Mouse (Mus musculus): ENCODE data around the gene Glipr1l3. TPM values are rescaled to one million over a fixed set of nuclear protein-coding genes. Genes with fewer than 3 reads are reported as not detected.
"Not testable (repeated sequence)": the region's sequence is repeated elsewhere in the genome, so short reads cannot be mapped to it uniquely, and the experiment has no call there.

Glipr1l3 gene
- 0.10 and 0.24 TPM in 2 replicates for polyA plus RNA-seq (2012; rRNA removed)

DNA sequence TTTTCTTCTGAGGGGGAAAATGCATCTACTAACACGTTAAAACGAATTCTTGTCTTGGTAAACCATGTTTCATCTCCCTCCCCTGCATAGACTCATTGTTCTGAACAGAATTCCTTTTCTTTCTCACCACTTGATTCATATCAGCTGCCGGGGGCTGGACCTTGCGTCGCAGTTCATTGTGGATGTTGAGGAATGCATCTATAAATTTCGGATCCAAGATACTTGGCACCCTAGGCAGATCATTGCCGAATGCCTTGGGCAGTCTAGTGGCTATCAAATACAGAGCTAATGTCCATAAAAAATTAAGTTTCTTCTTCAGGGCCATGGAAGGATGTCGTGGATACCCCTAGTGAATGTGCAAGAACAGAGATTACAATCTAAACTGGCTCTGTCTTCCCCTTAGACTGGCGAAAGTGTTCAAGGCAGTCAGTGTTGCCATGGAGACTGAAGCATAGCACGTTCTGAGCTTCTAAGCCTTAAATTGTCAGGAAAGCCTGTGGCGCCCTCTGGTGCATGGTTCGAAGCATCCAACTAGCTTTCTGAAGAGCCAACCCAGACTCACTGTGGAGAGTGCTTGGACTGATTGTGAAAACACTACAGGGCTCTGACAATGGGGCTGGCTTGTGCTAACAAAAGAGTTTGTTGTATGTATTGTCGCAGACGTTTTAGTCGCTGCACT lies at the start of gene Glipr1l3:
Gene Glipr1l3 (minus strand): TSS at position 446 of the 679 bp plus-strand sequence.
- TF ChIP-seq CTCF (IDR thresholded peaks at IDR 0.05; ENCODE audit: borderline replicate concordance, extremely low read depth, insufficient read depth, insufficient read length) = peak; percentile 86
- peak; percentile 98 for DNase-seq (ENCODE audit: low read depth)

DNA sequence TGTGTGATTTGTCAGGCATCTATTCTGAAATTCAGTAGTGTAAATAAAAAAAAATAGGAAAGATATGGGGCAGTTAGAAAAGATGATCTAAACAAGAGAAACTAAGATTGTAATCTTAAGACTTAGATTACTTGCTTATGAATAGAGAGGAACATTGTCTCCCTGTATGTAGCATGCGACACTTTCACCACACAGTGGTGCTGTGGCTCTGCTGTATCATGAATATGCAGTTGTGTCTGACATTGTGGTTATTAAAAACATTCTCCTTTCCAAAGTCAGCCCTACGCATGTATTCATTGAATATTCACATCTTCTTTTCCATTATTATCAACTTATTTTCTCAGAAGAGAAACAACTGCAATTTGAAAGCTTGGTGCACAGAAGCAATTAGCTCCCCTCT lies 43.3 kb upstream of the Glipr1l3 start:
- DNase-seq (ENCODE audit: low read depth) = peak; percentile 90
- no peak for TF ChIP-seq POLR2A (IDR thresholded peaks at IDR 0.05; ENCODE audit: borderline replicate concordance, extremely low read depth, insufficient read depth, insufficient read length, poor library complexity, severe bottlenecking)
- TF ChIP-seq CTCF (IDR thresholded peaks at IDR 0.05; ENCODE audit: borderline replicate concordance, extremely low read depth, insufficient read depth, insufficient read length) = peak; percentile 72; the same call in 1 of the 2 replicates

DNA sequence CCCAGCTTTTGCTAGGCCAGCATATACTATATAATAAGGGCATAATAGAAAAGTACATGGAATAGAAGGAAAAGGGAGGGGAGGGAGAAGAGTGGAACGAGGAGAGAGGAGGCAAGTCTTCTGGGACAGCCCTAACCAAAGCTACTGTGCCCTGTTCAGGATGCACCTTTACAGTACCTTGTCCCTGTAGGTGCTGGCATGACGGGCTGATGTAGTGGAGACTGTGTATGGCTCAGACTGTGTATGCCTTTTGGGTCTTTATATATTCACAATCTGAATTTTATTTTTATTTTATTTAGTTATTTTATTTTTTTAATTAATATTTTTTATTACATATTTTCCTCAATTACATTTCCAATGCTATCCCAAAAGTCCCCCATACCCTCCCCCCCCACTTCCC lies 33.8 kb upstream of the Glipr1l3 start:
- DNase-seq (ENCODE audit: low read depth) = not testable (repeated sequence)

DNA sequence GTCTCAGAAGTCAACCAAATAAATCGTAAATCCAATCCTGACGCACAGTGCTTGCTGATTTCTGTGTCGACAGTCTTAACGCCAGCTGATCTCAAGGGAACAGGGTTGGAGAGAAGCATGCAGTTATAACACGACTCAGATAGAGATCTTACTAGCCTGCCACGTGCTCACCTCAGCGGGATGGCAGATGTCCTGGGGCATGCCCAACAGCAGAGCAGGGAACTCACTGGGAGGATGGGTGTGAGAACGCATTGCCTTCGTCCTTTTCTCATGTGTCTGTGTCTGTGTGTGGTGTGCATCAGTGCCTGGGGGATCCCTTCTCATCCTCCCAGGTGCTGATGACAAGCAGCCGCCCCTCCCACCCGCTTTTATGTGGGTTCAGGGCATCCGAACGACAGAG lies 16.9 kb upstream of the Glipr1l3 start:
- peak; percentile 31 for DNase-seq (ENCODE audit: low read depth)

DNA sequence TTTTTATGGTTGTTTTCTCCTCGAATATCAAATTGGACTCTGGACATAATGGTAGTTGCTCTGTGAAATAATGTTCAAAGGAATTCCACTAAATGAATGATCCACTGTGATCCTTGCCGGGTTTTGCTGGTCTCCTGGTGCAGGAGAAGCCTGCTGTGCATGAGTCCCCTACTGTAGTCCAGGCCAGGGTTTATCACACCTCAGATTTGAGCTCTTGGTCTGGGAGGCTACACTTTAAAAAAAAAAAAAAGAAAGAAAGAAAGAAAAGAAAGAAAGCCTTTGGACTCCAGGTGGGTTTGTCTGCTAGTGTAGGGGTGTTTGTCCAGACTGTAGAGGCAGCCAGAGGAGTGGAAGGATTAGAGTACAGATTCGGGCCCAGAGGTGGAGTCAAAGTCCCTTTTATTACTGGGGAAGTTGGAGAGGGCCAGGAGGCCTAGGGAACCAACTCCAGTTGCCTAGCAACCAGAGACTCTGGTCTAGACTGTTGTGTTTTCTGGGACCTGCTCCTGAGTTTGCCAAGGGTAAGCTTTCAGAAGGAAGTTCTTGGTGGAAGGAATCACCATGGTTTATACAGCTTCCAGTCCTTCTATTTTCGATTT lies 3.1 kb upstream of the Glipr1l3 start, which contains the start of gene Caps2:
Gene Caps2 (plus strand): TSS at position 454 of the 599 bp plus-strand sequence.
- no peak for TF ChIP-seq POLR2A (IDR thresholded peaks at IDR 0.05; ENCODE audit: borderline replicate concordance, extremely low read depth, insufficient read depth, insufficient read length, poor library complexity, severe bottlenecking)
- no peak for TF ChIP-seq CTCF (IDR thresholded peaks at IDR 0.05; ENCODE audit: borderline replicate concordance, extremely low read depth, insufficient read depth, insufficient read length)

DNA sequence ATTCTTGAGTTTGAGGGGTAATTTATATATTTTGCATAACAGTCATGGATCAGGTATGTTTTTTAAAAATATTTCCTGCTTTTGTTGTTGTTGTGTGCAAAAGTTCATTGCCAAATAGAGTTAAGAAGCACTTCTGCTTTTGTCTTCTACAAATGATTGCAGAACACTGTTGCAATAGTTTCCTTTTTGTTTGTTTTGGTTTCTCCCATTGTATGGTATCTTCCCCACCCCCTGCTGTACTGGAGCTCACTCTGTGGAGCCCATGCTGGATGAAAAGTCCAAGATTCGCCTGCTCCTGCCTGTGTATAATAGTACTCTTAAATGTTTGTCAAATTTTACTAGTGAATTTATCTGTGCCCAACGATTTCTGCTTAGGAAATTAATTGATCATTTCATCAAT lies 20.3 kb downstream of the Glipr1l3 start:
- no peak for TF ChIP-seq CTCF (IDR thresholded peaks at IDR 0.05; ENCODE audit: borderline replicate concordance, extremely low read depth, insufficient read depth, insufficient read length)
- no peak for DNase-seq (ENCODE audit: low read depth)

More for the DNA sequence above, 3.1 kb upstream of the Glipr1l3 start, which contains the start of gene Caps2:
- peak; percentile 81 for DNase-seq (ENCODE audit: low read depth)

DNA sequence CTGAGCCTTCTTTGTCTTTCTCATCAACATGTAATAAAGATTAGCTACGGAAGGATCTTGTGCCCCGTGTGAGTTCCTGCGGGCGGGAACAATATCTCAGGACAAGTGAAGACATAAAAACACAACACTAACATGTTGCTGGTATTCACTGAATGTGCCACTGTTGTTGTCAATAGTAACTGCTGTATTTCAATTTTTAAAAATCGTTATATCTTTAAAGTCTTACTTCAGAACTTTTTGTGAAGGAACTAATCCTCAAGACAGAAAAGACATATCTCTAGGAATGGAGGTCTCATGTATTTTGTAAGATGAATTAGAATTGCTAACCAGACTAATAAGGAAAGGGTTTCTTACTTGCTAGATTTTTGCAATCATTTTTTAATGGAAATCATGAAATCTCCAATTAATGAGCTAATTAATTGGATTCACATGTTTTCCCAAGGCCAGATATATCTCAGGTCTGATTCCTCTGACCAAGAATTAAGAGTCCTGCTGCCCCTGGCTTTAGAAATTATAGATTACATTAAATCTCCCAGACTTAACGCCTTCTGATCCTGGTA lies 21.2 kb downstream of the Glipr1l3 start:
- DNase-seq (ENCODE audit: low read depth) = no peak
- TF ChIP-seq CTCF (IDR thresholded peaks at IDR 0.05; ENCODE audit: borderline replicate concordance, extremely low read depth, insufficient read depth, insufficient read length) (no peak), POLR2A (IDR thresholded peaks at IDR 0.05; ENCODE audit: borderline replicate concordance, extremely low read depth, insufficient read depth, insufficient read length, poor library complexity, severe bottlenecking) (no peak)

DNA sequence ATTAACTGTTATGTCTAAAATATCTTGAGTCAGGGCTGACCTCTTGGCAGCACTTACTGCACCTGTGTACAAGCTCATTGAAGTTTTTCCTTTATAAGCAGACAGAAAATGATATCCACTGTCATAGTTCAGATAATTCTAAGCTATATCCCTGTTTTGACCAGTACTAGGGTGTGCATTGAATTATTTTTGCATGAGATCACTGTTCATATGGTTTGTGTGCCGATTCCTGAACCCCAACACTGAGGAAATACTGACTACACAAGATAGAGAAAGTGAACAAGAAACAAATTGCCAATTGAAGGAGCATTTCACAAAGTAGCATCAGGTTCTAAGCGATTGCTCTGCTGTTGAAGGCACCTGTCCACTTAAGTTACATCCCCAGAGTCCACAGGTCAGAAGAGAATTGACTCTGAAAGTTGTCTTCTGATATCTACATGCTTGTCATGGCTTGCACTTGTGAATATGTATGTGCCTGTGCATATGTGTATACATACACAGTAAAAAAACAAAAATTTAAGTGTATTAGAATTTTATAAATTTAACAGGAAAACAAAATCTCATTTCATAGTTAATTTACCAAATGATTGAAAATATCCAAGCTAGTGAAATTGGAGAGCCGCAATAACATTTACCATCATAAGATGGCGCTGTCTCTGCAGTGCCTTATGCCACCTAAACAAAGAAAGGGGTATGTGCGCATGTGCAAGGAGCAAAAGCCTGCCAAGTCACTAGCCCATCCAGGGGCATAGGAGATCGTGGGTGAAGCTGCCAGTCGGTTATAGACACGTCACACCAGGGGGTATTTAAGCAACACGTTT lies 21.9 kb downstream of the Glipr1l3 start:
- peak; percentile 95 for DNase-seq (ENCODE audit: low read depth)
- TF ChIP-seq CTCF (IDR thresholded peaks at IDR 0.05; ENCODE audit: borderline replicate concordance, extremely low read depth, insufficient read depth, insufficient read length) (peak; percentile 51; the same call in 1 of the 2 replicates), POLR2A (IDR thresholded peaks at IDR 0.05; ENCODE audit: borderline replicate concordance, extremely low read depth, insufficient read depth, insufficient read length, poor library complexity, severe bottlenecking) (peak; percentile 22; the same call in 1 of the 2 replicates)

DNA sequence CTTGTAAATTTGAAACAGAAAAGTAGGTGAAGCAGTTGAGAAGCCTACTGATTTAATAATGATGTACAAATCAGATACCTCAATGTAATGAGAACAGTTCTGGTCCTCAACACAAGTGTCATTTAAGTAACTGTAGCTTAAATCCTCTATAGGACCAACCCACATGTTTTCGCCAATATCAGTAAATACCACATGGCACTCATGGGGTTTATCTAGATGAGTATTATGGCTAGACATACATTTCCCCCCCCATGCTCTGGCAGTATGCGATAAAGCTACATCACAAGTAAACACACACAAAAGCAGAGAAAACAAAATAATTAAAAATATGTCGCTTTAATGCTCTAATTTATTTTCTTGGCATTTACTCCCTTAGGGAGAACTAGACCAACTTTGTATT lies 27.9 kb downstream of the Glipr1l3 start:
- TF ChIP-seq POLR2A (IDR thresholded peaks at IDR 0.05; ENCODE audit: borderline replicate concordance, extremely low read depth, insufficient read depth, insufficient read length, poor library complexity, severe bottlenecking) = no peak
- no peak for TF ChIP-seq CTCF (IDR thresholded peaks at IDR 0.05; ENCODE audit: borderline replicate concordance, extremely low read depth, insufficient read depth, insufficient read length)
- no peak for DNase-seq (ENCODE audit: low read depth)

DNA sequence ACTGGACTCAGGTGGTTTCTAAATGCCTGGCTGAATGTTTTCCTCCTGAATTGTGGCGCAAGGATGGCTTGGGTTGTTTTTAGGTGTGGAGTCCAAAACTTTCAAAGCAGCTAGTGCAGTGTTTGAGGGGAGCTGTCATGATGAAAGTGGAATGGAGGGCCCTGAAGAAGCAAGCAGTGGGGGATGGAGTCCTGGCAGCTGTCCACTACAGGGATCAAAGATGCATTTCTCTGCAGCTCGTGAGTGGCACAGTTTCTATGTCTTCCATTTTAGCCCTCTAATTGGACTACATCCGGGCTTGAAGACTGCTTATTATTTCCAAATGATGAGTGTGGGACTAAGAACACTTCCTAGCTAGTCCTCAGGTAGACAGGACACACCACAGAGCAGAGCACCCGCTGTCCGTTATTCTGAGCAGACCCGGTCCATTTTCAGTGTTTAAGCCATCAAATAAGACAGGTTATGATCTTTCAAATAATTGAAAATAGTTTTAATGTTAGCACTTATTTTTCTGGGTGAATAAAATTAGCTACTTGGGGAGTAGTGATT lies 32.4 kb downstream of the Glipr1l3 start:
- peak; percentile 61 for DNase-seq (ENCODE audit: low read depth)

DNA sequence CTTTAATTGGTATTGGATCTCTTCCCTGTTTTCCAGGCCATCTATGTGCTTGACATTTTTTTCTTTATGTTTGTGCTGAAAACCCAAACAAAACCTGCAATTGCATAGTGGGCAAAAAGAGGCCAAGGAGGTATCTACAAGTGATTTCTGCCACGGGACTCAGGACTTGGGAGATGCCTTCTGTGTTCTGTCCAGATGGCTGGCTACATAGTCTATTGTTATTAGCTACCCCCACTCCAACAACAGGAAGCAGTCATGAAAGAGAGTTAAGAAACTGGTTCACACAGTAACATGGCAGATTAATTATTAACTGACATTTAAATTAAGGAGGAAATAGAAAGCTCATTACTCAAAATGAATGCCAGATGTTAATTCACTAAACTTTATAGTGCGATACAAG lies 35.0 kb downstream of the Glipr1l3 start:
- DNase-seq (ENCODE audit: low read depth) = peak; percentile 31

DNA sequence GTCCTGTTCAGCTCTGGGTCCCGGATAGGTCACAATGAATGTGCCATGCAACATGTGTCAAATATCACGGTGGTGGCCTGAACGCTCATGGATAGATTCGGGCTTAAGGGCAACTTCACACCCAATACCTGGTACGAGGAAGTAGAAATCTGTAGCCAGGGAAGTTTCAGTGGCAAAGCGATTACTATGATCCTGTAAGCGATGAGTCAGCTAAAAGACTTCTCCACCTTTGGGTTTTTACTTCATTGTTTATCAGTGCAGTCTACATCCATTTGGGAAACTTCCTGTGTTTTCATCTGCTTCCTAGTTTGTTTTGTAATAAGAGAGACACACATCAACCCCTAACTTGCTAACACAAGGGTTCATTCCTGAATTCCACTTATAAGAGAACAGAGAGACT lies 49.7 kb downstream of the Glipr1l3 start:
- no peak for DNase-seq (ENCODE audit: low read depth)
- TF ChIP-seq CTCF (IDR thresholded peaks at IDR 0.05; ENCODE audit: borderline replicate concordance, extremely low read depth, insufficient read depth, insufficient read length) (no peak), POLR2A (IDR thresholded peaks at IDR 0.05; ENCODE audit: borderline replicate concordance, extremely low read depth, insufficient read depth, insufficient read length, poor library complexity, severe bottlenecking) (no peak)

All from brain, embryonic 14.5 days (tissue).